Mouse (Mus musculus) adrenal gland, adult 8-10 months (tissue): Measurements from ENCODE around the gene Dap. TPM values are rescaled to one million over a fixed set of nuclear protein-coding genes. Genes with fewer than 3 reads are reported as not detected.
A peak's percentile ranks its signal among the peaks of the same experiment; 100 is the strongest.

ENCODE experiments used
- DNase-seq: peaks from one replicate; pipeline ENCODE4 v3.0.0; 2022
- total RNA-seq, 4 experiments: library from RNA; stranded (reverse); gene quantifications; 2 replicates each; pipeline ENCODE4 v1.2.4; 2022

Dap gene
- total RNA-seq, 4 experiments from 2014 or later: 92.0 to 108 (median 97.8) TPM

- no peak for DNase-seq
Observed at GRCm38 (mm10) chr15:31237898-31238297, 13.8 kb downstream of the Dap start.

DNA sequence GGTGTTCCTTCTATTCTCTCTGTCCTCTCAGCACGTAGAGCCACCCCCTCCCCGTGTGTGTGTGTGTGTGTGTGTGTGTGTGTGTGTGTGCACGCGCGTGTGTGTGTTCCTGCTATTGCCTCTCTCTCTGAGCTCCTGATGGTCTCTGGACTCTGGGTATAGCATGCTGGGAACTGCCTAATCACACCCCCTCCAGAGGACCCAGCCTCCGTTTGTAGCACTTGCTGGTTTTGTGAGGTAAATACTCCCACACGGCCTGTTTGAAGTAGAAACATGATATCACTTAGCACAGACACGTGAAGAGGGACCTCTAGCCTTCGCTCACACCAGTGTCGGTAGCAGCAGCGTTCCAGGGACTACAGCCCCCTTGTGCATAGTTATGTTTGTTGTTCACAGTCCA lies 14.5 kb downstream of the Dap start:
- no peak for DNase-seq

GRCm38 (mm10) chr15:31239713-31240112 lies 15.6 kb downstream of the Dap start:
- no peak for DNase-seq

DNA sequence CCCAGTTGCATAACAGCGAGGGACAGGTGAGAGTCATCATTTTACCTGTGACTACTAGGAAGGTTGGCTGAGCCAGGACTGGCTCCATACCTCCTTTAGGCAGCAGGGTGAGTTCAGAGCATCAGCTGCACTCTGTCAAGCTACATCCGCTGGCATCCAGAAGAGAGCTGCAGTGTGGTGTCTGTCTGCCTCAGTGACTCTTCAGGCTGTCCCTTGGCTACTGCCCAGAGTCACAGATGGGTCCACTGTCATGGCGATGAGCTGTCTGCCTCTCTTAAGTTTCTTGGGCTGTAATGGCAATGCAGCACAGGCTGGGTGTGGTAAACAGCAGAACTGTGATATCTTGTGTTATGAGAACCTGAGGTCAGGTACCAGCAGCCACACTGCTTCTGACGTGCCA lies 16.1 kb downstream of the Dap start:
- DNase-seq: no peak

GRCm38 (mm10) chr15:31243260-31243659 lies 19.1 kb downstream of the Dap start:
- no peak for DNase-seq

DNA sequence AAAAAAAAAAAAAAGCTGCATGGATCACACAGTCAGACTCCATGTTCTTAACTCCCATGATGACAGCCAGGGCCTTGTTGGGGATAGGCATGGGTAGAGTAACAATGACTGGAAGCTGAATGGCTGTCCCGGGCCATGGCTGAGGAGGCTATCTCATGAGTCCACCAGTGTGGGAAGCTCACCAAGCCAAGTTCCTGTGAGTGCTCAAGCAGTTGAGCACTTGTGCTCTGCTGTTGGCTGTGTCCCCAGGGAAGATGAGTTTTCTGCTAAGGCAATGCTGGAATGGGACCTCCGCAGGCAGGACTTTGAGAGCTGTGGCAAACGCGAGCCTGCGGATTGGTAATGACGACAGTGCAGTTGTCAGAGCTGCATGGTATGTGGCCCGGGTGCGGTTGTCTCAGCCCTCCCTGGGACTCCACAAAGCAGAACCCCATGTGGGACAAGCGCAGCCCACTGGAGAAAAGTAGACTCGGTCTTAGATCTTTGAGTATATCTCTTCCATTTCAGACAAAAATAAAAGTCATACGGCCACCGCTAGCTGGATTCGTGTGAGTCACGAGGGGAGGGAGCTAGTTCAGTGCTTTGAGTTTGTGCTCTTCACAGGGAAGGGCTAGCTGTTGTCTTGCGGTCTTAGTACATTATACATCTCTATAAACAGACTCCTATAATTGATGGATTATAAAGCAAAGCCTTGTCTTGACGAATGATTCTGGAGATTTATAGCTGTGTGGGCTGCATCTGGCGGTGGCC lies 20.8 kb downstream of the Dap start:
- DNase-seq: no peak

- DNase-seq: no peak
Observed at GRCm38 (mm10) chr15:31245934-31246333, 21.8 kb downstream of the Dap start.

DNA sequence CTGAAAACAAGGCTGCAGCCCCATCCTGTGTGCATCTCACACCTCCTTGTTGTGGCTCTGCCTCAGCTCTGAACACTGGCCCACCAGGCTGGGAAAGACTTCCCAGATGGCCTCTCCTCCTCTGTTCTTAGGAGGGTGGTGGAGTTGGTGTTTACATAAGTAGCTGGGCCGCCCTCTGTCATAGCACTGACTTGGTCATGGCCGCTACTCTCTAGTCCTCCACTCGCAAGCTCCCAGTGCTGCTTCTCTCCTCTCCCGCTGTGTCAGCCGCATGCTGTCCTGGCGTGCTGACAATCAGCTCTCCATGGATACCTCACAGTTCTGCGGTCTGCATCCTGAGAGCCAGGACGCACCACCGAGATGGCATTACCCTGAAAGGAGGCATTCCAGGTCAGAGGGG lies 22.9 kb downstream of the Dap start:
- DNase-seq: no peak

DNA sequence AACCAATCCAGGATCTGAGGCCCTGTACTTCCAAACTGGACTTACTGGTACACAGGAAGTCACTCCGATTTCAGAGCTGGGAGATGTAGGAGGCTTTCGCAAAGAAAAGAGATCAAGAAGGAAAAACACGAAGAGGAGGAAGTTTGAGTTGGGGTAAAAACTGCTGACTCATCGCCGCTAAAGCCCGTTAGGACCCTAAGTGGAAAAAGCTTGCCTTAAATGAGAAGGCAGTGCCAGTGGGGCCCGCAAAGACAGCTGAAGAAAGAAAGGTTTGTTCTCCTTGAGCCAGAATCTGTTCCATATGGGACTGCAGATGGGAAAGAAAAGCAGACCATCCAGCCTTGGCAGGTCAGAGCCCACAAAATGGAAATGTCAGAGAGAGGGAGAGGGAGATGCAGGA lies 24.8 kb downstream of the Dap start:
- DNase-seq: no peak

GRCm38 (mm10) chr15:31250027-31250426 lies 25.9 kb downstream of the Dap start:
- DNase-seq: no peak

DNA sequence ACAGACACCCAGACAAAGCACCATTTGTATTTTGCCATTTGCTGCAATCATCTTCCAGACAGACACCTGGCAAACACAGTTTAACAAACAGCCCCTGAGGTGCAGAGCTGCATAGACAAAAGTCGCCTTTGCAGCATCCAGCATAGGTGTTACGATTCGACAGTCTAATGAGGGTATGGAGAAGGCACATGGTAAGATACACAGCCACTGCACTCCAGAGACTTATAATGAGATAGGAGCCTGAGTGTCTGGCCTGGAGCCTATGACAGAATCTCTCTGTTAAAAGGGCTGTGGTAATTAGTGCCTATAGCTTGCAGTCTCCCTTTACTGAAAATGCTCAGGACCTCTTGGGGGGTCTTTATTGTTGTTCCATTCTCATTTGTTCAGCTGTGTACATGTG lies 26.6 kb downstream of the Dap start:
- no peak for DNase-seq

DNA sequence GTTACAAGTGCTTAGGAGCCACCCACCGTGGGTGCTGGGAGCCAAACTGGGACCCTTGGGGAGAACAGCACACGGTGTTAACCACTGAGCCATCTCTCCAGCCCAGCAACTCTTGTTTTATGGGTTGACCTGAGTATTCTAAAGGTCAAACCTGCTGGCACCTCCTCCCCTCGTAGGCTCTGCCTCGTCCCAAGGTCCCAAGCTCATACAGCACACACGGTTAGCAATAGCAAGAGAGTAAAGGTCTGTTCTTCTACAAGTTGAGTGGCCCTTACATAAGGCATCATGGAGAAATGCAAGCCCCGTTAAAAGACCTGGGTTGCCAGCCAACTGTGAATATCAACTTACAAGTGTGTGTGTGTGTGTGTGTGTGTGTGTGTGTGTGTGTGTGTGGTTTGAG lies 27.1 kb downstream of the Dap start:
- no peak for DNase-seq

GRCm38 (mm10) chr15:31252590-31253311 lies 28.6 kb downstream of the Dap start:
- no peak for DNase-seq

- no peak for DNase-seq
Observed at GRCm38 (mm10) chr15:31253380-31253779, 29.3 kb downstream of the Dap start.

DNA sequence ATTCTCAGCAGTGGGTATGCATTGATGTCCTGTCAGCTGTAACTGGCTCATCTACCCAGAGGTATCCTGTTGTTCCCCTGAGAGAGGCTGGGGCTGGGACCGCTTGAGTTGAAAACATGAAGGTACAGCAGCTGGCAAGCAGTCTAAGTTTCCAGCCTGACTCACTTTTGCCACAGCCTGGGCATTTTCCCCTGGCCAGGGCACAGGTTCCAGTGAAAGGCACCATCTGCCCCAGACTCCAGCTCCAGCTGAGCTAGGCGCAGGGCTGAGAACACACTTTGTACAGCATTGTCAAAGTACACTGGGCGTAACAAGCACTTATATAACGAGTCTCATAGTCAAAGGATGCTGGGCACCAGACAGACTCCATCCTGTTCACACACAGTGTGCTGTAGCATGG lies 29.8 kb downstream of the Dap start:
- DNase-seq: no peak

GRCm38 (mm10) chr15:31254939-31255535 lies 30.9 kb downstream of the Dap start:
- DNase-seq: no peak

- DNase-seq: no peak
Observed at GRCm38 (mm10) chr15:31255762-31256161, 31.6 kb downstream of the Dap start.

GRCm38 (mm10) chr15:31257329-31257728 lies 33.2 kb downstream of the Dap start:
- DNase-seq: no peak

- no peak for DNase-seq
Observed at GRCm38 (mm10) chr15:31258029-31258692, 34.0 kb downstream of the Dap start.

DNA sequence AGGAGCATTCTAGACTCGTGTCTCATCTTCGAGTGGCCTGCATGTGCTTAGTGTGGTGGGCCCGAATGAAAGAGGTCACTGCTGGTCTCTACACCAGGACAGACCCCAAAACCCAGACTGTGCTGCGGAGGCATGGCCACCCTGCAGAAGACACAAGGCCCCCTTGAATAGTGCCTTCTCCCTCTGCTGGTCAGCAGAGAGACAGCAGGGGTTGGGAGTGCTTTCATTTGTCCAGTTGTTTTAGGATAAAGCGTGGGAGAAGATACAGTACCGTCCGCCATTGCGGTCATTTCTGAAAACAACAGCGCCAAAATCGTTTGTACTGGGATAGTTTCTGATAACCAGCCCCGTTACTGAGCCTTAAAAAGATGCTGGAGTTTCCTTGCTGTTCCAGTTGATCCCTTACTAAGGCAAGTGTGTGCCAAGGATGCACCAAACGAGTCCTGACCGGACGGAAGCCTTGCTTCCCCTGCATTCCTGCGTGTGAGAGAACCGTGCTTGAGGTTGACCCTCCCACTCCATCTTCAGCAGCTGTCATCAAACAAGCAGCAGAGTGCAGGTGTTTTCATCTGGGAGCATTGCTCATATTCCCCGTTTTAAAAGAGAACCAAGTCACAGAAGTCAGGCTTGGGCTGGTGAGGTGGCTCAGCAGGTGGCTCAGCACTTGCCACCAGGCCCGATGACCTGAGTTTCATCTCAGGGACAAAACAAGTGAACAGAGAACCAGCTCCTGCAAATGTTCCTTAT lies 34.8 kb downstream of the Dap start:
- DNase-seq: no peak

DNA sequence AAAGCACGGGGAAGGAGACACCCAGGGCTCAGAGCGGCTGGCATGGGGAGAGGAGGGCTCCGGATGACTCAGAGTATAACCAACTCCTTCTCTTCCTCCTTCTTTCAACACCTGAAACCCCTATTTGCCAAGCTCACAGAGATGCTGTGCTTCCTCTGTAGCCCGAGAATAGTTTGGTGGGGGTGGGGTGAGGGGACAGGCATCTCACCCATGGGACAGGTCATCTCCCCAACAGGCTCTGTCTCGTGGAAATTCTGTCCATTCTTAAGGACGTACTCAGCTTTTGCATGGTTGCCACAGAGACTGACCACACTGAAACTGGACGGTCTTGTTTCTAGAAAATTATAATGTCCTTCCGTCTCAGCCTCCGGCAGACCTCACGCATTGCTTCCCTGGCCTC lies 37.0 kb downstream of the Dap start:
- no peak for DNase-seq

DNA sequence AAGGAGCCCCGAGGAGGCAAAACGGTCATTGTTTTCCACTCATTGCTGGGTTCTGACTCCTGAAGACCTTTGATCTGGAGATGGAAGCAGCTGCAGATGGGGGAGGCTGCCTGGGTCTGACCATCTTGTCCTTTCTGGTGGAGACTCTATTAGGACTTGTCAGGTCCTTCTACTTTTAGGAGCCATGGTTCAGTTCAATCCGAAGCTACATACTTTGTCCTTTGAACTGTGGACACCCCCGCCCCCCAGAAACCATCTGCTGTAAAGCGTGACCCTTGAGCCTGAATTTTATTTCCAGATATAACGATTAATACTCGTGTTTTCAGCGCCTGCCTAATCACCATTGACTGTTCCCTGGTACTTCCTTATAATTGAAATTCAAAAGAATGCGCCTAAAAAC lies 38.2 kb downstream of the Dap start:
- DNase-seq: no peak

- peak; percentile 39 for DNase-seq
Observed at GRCm38 (mm10) chr15:31264827-31265226, 40.7 kb downstream of the Dap start.
